Mouse (Mus musculus) liver, adult 2 months (tissue): Measurements from ENCODE around the gene Dgkd.

Experiments
- CTCF ChIP-seq: fragments of 200-500 bp; IDR thresholded peaks from 2 replicates; pipeline ENCODE4 v1.5.1; 2011; ENCODE audit warnings: low read depth, low read length, control low read depth
- POLR2A ChIP-seq: fragments of 200-500 bp; IDR thresholded peaks from 2 replicates; pipeline ENCODE4 v1.6.1; 2011; ENCODE audit warnings: low read length, control low read depth; ENCODE audit not compliant: insufficient read depth; ENCODE audit errors: extremely low read depth

DNA sequence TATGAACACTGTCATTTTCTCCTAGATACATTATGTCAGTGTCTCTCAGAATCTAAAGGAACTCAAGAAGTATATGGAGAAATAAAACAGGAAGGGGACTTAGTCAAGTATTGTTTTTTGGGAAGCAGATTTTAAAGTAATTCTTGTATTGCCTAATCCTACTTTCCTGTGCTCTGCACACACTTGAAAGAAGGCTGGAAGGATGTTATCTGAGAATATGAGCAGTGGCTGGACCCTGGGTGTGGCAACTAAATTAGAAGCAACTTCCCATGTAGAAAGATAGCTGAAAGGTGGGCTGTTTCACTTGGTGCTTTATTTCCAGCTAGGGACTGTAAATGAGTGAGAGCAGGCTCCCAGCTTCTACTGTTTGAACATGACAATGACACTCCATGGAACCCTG, 20.0 kb downstream of the Dgkd start:
- TF ChIP-seq POLR2A, result no peak
- TF ChIP-seq CTCF, result no peak
